Mouse (Mus musculus): ENCODE data around the gene Golga2.

GRCm38 (mm10) chr2:32311443-32312317 lies 24.5 kb downstream of the Golga2 start:
- TF ChIP-seq CTCF (IDR thresholded peaks at IDR 0.05; ENCODE audit: control insufficient read depth, insufficient read depth, insufficient read length) = no peak
- no peak for TF ChIP-seq MAX (IDR thresholded peaks at IDR 0.05)
- no peak for TF ChIP-seq MYOD1 (IDR thresholded peaks at IDR 0.05; ENCODE audit: control insufficient read depth, insufficient read length, low read depth)
- TF ChIP-seq USF1 (IDR thresholded peaks at IDR 0.05; ENCODE audit: low read depth) = no peak

Data from C2C12 (cell line).